Mouse (Mus musculus) adrenal gland, adult 8-10 months (tissue): ENCODE data around the gene Ank2. TPM values are rescaled to one million over a fixed set of nuclear protein-coding genes. Genes with fewer than 3 reads are reported as not detected.

Experiments used
- DNase-seq: peaks from one replicate; pipeline ENCODE4 v3.0.0; 2022
- total RNA-seq, 4 experiments: library from RNA; stranded (reverse); gene quantifications; 2 replicates each; pipeline ENCODE4 v1.2.4; 2022

Ank2 gene
- total RNA-seq, 4 experiments from 2014 or later = 42.5 to 55.4 (median 46.6) TPM

DNA sequence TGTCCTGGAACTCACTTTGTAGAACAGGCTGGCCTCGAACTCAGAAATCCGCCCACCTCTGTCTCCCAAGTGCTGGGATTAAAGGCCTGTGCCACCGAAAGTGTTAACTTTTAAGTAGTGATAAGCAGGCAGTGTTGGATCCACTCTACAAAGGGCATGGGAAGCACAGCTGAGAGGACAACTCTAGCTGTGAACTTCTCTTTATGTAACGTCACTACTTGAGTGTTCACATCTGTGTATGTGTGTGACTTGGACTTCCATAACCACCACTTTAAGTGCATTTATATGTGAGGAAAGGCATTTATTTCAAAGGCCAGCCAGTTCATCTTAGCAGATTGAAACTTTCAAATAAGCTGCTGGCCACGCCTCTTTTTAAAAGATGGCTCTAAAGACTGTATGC lies 523.7 kb downstream of the Ank2 start:
- no peak for DNase-seq

DNA sequence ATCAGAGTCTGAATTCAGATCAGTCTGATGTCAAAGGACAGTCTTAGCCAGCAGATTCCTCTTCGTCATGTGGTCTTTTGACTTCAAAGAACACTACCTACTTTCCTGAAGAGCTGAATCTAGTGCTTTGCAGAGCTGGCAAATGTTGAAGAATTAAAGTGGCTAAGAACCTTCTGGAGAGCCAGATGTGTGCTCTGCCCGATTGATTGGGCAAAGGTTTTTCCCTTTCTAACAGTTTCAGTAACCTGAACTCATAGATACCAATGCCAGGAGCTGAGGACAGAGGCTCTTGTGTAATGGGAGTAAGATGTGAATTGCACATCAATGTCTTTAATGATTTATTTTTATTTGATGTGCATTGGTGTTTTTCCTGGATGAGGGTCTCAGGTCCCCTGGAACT lies 525.6 kb downstream of the Ank2 start:
- DNase-seq = no peak

DNA sequence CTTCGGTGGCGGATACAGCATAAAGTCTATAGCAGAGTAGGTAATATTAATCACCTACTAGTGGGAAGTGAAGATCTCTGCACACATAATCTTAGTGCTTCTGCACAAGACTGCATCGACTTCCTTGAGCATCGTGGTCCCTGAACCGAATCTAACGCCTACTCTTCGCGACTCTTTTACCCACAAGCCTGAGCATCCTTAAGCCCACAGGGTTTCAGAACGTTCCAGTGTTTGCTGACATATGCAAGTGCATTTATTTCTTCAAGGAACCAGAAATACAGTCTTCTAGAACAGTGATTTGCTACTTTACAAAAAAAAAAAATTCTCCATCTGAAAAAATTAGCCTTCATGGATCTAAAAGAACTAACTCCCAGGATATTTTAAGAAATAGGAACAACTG lies 527.6 kb downstream of the Ank2 start:
- DNase-seq = no peak

DNA sequence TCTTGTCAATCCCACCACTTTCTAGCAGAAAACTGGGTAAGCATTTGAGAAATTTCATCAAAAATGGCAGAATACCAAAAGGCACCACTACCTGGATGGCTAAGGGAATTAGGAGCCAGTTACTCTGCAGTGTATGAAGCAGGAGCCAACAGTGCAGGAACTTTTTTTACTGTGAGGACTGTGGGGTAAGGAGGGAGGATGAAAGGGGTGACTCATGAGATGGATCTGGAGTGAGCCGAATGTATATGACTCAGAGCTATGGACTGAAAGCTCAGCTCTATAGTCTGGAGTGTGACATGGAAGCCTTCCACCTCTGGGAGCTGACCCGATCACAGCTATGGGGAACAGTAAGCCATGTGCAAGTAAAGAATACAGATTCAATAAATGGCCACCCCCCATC lies 530.4 kb downstream of the Ank2 start:
- no peak for DNase-seq

DNA sequence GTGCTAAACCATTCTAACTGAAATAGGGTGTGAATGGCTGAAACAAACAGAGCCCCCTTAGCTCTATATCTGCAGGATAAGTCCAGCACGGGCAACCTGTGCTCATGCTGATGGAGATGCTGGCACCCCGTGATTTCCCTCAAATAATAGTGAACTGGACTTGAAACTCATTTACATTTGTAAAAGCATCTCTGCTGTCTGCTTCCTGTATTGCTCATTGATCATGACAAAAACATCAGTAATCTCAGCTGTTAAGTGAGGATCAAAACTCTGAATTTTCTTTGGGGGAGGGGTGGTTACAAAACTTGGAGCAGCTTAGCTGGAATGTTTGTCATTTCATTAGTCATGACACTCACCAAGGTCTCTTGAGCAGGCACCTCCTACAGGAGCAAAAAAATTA lies 533.4 kb downstream of the Ank2 start:
- DNase-seq = no peak

DNA sequence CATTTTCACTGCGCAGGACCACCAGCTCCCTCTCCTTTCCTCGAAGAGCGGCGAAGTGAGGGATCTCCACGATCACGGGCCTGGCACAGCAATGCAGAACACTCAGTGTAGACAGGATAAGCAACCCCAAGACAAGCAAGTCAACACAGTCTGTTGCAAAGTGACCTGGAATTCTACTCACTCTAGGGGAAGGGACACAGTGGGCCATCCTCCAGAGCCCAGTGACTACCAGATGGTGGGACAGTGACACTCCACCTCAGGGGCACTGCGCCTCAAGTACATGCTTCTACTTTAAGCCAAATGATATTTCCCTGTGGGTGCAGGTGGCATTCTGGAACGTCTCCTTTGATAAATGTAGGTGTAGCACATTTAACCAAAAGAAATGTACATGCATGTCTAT lies 536.8 kb downstream of the Ank2 start:
- DNase-seq = no peak

DNA sequence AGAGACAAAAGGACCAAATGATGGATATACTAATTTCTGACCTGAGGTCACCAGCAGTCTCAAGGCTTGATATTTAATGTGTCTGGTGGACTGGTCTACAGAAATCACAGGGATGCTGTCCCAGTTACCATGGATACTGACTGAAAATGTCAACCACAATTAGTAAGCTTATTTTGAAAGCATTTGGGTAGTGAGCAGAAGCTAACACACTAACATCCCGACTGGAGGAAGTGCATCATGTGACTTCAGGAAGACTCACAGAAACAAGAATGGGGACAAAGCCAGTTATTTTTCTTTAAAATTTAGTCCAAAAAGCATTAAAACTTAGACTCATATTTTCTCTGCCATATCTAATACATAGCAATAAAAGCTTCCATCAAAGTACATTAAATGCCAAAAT lies 546.5 kb downstream of the Ank2 start:
- DNase-seq = no peak

DNA sequence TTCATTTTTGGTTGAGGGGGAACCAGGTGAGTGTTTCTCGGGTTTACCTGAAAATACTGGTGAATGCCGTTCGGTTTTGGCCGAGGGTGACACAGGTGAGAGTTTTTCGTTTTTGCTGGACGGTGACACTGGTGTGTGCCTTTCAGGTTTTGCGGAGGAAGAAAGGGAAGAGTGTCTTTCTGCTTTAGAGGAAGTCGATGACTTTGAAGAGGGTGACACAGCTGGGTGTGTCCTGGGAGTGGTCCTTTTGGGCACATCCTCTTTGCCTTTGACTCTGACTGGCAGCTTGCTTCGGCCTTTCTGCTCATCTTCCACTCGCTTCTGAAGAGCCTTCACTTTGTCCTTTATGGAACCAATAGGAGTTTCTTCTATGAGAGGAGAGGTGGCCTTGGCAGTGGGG lies 552.6 kb downstream of the Ank2 start:
- no peak for DNase-seq

DNA sequence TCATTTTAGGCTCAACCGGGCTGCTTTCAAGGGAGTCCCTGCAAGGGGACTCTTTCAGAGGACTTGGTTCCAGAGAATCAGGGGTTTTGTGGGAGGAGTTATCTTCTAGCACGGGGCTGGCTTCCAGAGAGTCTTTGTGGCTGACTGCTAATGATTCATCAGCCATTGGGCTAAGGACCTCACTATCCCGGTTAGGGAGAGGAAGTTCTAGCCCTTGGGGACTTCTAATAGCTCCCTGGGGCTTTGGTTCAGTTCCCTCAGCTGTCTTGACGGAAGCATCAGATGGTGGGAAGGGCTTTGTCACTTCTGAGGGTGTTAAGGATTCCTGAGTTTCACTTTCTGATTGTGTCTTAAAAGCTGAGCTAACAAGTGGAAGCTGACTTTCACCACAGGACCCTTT lies 554.3 kb downstream of the Ank2 start:
- no peak for DNase-seq

DNA sequence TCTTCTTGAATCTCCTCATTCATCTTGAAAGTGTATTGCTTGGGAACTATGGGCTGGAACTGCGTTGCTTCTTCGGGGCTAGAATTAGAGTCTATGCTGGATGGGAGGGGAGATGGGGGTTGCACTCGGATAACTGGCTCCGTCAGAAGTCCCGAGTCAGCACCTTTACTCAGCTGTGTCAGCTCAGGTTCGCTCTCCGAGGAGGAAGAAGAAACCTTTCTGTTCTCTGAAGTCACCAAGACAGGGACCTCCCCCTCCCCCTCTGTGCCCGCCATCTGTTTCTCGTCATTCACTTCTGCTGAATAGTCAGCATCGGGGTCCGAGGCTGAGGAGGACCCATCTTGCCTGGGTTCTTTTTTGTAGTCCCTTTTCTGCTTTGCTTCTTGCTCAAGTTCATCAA lies 555.1 kb downstream of the Ank2 start:
- no peak for DNase-seq

DNA sequence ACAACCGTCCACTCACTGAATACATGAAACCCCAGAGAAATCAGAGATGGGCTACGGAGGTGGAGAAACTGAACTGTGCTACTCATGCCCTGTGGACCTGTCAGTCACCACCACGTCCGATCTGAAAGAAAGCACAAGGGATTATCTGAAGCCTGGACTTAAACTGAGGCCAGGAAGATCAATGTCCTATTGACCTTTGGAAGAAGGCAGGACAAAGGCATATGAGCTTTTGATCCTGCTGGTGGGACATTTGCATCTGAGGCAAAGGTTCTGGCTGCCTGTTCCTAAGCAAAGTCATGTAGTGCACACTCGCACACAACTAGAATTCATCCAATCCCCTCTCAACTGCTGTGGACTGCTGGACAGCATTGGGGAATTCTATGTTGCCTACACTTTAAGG lies 558.7 kb downstream of the Ank2 start:
- DNase-seq = no peak

DNA sequence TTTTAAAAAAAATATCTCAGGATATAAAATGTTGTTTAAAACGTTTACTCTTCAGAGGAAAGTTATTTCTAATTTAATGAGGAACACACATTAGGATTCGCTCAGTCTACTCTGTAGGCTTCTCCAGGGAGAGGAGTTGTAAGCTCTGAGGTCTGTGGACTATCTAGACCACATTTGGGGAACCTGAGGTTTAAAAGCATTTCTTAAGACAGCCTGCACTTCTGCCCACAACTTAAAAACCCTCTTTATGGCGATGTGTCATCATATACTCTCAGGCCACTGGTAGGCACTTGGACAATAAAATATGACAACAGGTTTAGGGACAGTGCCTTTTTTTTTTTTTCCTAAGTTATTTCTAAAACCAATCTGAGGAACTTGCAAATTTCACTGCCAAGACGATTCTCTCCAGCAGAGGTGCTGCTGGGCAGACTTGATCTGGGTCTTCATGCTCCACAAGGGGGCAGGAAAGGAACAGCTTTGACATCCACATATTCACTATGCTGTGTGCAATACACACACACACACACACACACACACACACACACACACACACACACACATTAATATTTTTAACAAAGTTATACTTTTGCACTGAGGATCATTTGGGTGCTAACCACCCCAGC lies 567.2 kb downstream of the Ank2 start:
- no peak for DNase-seq

DNA sequence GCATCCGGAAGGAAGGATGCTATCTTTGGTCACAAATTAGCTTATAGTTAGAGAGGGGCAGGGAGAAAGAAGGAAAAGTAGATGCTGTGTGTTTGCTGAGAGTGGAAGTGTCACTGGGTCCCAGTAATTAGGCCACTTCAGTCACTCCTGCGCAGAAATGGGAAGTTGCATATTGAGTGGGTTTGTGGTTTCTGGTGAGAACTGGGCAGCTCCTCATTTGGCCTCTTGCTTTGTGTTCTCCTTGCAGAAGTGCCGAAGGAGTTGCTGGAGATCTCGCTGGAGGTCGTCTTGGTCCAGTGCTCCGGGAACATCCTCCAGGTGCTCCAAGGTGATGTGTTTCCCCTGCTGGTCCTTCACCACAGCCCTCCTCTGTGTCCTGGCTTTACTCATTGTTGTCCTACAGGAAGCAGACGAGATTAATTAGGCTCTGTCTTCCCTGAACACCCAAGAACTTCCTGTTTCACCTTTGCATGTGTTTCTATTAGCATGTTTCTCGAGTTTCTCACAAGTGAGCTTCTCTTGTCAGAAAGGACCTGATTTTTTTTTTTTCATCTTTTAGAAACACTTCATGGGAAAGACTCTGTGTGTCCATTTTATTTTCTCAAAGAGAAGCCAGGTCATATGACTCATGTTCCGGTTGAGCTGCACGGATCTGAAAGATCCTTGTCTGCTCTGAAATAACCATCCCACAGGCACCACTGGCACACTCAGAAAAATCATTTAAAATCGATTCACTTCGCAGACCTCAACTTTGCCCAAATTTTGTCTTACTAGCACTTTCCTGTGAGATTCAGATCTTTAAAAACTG lies 575.4 kb downstream of the Ank2 start:
- no peak for DNase-seq

DNA sequence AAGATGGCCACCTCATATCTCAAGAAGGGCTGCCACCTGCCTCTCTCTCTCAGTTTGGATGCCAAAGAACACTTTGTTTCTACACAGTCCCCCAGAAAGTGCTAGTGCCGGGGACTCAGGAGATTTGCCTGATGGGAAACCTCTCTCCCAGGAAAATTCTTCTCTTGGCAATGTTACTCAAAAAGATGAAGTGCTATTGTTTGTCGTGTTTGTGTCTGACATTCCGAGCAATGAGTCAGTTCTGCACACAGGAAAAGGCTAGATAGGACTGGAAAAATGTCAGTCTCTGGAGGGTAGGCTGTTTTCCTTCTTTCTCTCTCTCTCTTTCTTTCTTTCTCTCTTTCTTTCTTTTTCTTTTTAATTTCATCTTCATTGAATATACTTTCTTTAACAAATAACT lies 577.2 kb downstream of the Ank2 start:
- DNase-seq = no peak

DNA sequence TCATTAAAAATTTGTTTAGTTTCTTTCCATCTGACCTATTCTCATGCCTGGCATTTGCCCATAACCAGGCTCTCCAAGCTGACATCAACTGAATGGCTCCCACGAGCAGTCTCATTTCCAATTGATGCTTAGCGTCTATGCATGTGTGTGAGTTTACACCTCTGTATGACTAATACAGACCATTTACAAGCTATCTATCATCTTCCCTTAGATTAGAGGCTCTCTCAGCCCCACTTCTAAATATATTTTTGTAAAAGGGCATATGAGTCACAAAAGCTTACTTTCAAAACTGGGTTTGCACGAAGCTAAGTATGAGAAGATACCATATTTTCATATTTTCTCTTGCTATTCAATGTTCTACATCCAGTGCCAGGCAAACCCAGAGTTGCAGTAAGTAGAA lies 578.9 kb downstream of the Ank2 start:
- no peak for DNase-seq

DNA sequence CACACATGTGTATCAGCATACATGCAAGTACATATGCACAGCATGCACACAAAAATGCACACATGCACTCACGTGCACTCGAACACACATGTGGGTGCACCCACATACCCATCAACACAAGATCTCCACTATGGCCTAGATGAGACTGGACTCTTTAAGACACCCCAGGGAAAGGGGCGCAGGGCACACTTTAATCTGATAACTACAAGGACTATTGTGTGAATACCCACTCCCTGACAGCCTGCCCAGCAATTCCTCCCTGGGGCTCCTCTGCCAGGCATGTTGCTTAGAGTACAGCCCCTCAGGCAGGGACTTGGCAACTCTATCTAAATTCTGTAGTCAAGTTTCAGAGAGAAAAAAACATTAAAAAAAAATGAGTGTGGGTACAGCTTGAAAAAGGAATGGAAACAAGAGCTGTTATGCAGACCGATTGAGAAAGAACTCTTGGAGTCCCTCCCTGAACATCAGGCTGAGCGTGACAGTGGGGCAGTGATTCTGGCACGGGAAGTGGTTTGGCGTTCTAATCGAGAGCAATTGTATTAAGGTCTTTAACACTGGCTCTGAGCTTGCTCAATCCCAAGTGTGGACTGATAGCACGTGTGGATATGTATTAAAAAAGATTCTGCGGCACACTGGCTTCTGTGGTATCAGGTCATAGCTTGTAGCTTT lies 580.2 kb downstream of the Ank2 start:
- DNase-seq = no peak

DNA sequence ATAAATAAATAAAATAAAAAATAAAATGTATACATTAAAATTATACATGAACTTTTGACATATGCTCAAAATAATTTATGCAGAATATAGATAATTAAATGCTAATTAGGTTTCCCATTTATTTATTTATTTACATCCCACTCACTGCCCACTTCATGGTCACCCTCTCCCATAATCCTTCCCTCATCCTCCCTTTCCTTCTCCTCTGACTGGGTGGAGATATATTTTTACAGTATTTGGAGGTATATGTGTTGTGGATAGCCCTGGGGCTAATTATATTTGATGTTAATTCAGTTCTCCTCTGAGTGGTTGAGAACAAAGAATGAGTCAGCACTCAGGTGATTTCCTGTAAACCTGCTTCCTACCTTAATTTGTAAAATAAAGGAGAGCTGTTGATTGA lies 582.8 kb downstream of the Ank2 start:
- no peak for DNase-seq

DNA sequence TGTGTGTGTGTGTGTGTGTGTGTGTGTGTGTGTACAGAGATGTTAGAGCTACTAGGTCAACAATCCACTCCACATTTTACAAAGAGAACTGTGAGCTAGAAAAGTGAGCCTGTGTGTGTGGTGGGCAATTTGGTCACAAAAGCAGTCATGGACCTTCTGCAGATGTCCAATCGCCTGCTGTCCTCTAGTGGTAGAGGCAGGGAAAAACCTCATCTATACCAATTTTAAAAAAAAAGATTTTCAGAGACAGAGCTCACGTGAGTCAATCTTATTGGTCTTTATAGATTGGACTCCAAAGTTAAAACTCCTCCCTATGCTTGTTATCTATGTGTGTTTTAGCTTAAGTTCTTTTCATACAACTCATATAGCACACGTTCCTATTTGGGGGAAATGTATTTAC lies 595.6 kb downstream of the Ank2 start:
- no peak for DNase-seq

DNA sequence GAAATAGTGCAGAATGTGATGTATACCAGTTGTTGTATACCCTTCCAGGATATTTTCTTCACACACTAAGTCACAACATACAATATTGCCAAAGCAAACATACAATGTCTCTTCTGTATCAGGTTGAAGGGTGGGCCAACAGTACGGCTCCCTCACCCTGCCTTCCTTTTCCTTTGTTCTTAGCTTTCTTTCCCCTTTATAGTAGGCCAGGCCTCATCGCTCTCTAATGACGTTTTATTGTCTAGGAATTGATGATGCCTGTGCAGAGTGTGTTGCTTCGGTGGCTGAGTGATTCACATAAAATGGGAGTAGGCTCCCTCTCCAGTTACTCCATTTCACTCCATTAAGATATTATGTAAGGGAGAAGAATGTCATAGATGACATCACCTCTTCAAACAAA lies 612.5 kb downstream of the Ank2 start:
- DNase-seq = no peak

DNA sequence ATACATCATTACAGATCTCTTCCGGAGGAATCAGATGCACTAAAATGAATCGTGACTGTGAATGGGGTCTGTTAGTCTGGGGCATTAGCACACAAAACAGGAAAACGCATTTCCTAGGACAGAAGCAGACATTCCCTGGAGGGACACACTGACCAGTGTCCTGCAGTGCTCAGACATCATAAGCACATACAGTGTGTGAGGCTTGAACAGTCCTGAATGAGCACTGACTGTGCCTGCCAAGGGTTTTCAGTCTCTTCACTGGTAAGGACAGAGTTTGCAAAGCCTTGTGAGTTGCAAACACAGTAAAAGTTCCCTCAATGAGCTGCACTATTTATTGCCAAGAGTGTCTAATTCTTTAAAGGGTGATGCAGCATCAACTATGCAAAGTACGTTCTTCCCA lies 613.1 kb downstream of the Ank2 start:
- no peak for DNase-seq

DNA sequence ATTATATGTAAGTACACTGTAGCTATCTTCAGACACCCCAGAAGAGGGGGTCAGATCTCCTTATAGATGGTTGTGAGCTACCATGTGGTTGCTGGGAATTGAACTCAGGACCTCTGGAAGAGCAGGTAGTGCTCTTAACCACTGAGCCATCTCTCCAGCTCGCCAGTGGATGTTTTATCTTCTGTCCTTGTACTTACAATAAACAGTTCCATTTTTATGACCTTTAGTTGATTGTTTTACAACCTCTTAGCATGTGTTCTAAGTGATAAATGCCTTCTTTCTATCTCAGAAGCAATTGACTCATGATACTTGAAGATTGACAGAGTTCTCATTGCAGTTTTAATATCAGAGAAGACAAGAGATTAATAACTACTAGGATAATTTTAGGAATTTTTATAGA lies 620.9 kb downstream of the Ank2 start:
- no peak for DNase-seq
